In the genomic region with DNA sequence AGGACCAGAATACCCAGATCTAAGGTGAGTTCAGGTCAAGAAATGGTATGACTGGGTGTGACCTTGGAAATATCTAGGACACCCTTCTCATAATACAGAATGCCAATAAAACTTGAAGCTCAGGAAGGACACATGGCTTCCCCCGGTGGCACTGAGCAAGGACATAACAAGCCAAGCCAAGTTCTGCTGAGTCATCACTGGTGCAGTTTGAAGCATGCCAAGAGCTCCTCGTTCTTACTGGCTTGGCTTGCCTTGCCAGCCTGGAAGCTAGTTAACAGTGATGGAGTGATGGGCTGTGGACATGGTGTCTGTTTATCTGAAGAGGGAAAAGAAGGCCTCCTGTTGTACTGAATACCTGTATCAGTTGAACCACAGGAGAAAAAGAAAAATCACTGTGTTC, we compare ENCODE assay signal across 14 mouse cellular contexts.
DNase-seq lines count a peak whose midpoint lies in the region.
"Had no signal": no experiment of that assay in that cellular context is flagged by ENCODE, and none has a peak within 500 bp of the region (broad histone marks: within the 10 kb centered on the region; RNA-seq: fewer than 3 reads in every experiment).

No protein-coding gene starts in this region.

- intact Hi-C loops in gastrocnemius, postnatal 36 days (cut with DNase I), result no loop called here

- peak; percentile 26 to 43 for DNase-seq in gastrocnemius, adult 8-10 months (ENCODE audit: low spot score in 2 of 2)
- no peak for DNase-seq in gastrocnemius, postnatal 36 days
- peak; percentile 4 to 5 for DNase-seq in right cerebral cortex, adult 2 months (ENCODE audit: low spot score in 2 of 2)
- no peak for DNase-seq in right cerebral cortex, postnatal 25 days
- DNase-seq in adrenal gland, adult 8-10 months, result peak; percentile 85
- peak; percentile 67 for DNase-seq in skeletal muscle tissue, adult 2 months (ENCODE audit: low read depth, low spot score)
- DNase-seq in kidney, postnatal 10 days, result no peak
- no peak for DNase-seq in cerebellum, adult 9-10 months
- DNase-seq: cerebellum, adult 2 months; heart, postnatal 36 days; kidney, adult 9 months; liver; thymus, adult 18-20 months; thymus, postnatal 4 days had no signal

Comparison
In these comparisons a context has a peak if more than half of its experiments do, and no peak if none do; other contexts are left out.
1. DNase-seq: peak in gastrocnemius, adult 8-10 months (2 of 2), right cerebral cortex, adult 2 months (2 of 2), adrenal gland, adult 8-10 months (single experiment) and skeletal muscle tissue, adult 2 months (single experiment); none in gastrocnemius, postnatal 36 days (0 of 2), right cerebral cortex, postnatal 25 days (single experiment), kidney, postnatal 10 days (single experiment) and cerebellum, adult 9-10 months (single experiment).